Mouse (Mus musculus) G1E (cell line): ENCODE results near the gene Pprc1.

ENCODE experiments used
- CTCF ChIP-seq: IDR thresholded peaks from 2 replicates; pipeline ENCODE4 v1.5.1; 2012; ENCODE audit warnings: low read depth, low read length, inconsistent platforms, mixed read lengths
- GATA1 ChIP-seq: IDR thresholded peaks from 2 replicates; pipeline ENCODE4 v1.6.1; 2012; ENCODE audit warnings: borderline replicate concordance, low read length, inconsistent platforms, mixed read lengths
- TAL1 ChIP-seq: conservative IDR thresholded peaks from 2 replicates; pipeline ENCODE4 v1.6.1; 2012; ENCODE audit warnings: low read depth, low read length, inconsistent platforms, mixed read lengths

DNA sequence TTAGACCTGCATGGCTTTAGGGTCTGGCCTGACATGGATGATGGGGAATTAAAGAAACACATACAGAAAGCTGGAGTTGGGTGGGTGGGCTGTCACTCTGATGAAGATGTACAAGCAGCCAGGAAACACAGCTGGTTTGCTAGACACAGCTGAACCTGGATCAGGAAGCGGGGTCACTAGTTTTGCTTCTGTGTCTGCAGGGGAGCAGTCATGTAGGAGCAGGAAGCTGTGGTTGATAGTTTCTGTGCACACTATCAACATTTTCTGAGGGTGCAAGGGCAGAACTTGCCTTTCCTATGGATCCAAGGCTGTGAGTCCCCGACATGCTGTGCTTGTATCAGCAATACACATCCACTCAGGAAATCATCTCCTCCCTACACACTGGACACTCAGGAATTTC, 5.8 kb downstream of the Pprc1 start:
- no peak for TF ChIP-seq CTCF
- no peak for TF ChIP-seq TAL1
- TF ChIP-seq GATA1, result no peak
